Mouse (Mus musculus) lung, postnatal 0 days (tissue): ENCODE data around the gene Wdr66.

Experiments
- CTCF ChIP-seq: IDR thresholded peaks from 2 replicates; pipeline ENCODE4 v1.5.1; 2016; ENCODE audit warnings: antibody characterized with exemption, mild to moderate bottlenecking
- EP300 ChIP-seq: IDR thresholded peaks from 2 replicates; pipeline ENCODE4 v1.6.1; 2016; ENCODE audit warnings: antibody characterized with exemption, mild to moderate bottlenecking, control low read depth

- no peak for TF ChIP-seq CTCF
- no peak for TF ChIP-seq EP300
These were observed 107.5 kb downstream of the Wdr66 start for GRCm38 (mm10) chr5:123359431-123359830.
